Mouse (Mus musculus) cerebellum, adult 9-11 months (tissue): ENCODE results near the gene Grik3.

Experiments used
- DNase-seq: peaks from one replicate; pipeline ENCODE4 v3.0.0; 2022

Gene Grik3

GRCm38 (mm10) chr4:125729305-125730220 lies 239.1 kb downstream of the Grik3 start:
- no peak for DNase-seq

GRCm38 (mm10) chr4:125730751-125731150 lies 240.3 kb downstream of the Grik3 start:
- no peak for DNase-seq

- no peak for DNase-seq
These were observed 246.3 kb downstream of the Grik3 start for GRCm38 (mm10) chr4:125736783-125737182.

GRCm38 (mm10) chr4:125738825-125739224 lies 248.3 kb downstream of the Grik3 start:
- peak; percentile 64 for DNase-seq

GRCm38 (mm10) chr4:125742162-125742571 lies 251.7 kb downstream of the Grik3 start:
- DNase-seq: peak; percentile 55

GRCm38 (mm10) chr4:125745902-125746301 lies 255.4 kb downstream of the Grik3 start:
- no peak for DNase-seq

GRCm38 (mm10) chr4:125756393-125756792 lies 265.9 kb downstream of the Grik3 start:
- no peak for DNase-seq

- no peak for DNase-seq
These were observed 269.8 kb downstream of the Grik3 start for GRCm38 (mm10) chr4:125760326-125760725.

- DNase-seq: no peak
These were observed 272.6 kb downstream of the Grik3 start for GRCm38 (mm10) chr4:125763056-125763455.
